Mouse (Mus musculus): ENCODE measurements around the gene Ppih. TPM values are rescaled to one million over a fixed set of nuclear protein-coding genes. Genes with fewer than 3 reads are reported as not detected.

Ppih gene
- polyA plus RNA-seq, 1 experiment from 2014 or later = 42.4 TPM

DNA sequence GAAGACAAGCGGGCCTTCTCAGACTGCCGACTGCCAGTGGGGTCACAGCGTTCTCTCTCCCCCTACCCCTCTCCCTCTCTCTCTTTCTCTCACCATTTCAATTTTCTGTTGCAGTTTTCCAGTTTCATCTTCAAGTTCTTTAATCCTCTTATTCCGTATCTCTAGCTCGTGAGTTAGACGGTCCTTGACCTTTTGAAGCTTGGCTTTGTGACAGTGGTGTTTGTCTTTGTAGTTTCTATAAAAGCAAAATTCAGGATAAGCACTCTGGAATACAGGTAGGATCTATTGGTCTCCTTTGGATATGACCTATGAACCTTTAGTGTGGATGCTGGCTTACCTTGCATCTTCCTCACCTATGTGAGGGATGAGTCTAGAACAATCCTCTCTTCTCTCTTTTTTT is 13.1 kb upstream of the Ppih start:
- H3K4me2 ChIP-seq (ENCODE audit: low read length) = no peak overlapping the region
- no peaks in the 10 kb centered on the region for H3K9me3 ChIP-seq (ENCODE audit: control insufficient read depth, low read length)
- no peaks in the 10 kb centered on the region for H3K27me3 ChIP-seq (replicated peaks; ENCODE audit: control insufficient read depth, insufficient read depth, low read length)
- H3K36me3 ChIP-seq (ENCODE audit: control insufficient read depth, insufficient read depth, low read length) = no peaks in the 10 kb centered on the region
- no peak overlapping the region for H3K27ac ChIP-seq (ENCODE audit: low read depth, low read length)
- H3K9ac ChIP-seq (ENCODE audit: low read depth, low read length) = no peak overlapping the region
- no peak overlapping the region for H3K4me3 ChIP-seq (ENCODE audit: low read length)
- H3K4me1 ChIP-seq (ENCODE audit: control insufficient read depth, insufficient read depth, low read depth, low read length) = peaks cover 1% of the 10 kb centered on the region
- no peak for ATAC-seq
- 91% methylated on average over 6 of the region's 6 CpGs for WGBS

GRCm38 (mm10) chr4:119320896-119321550 is 677 bp upstream of the Ppih start:
- Histone ChIP-seq H3K36me3 (ENCODE audit: control insufficient read depth, insufficient read depth, low read length) (peaks cover 8% of the 10 kb centered on the region), H3K9ac (ENCODE audit: low read depth, low read length) (peak overlapping the region; percentile 73), H3K4me3 (ENCODE audit: low read length) (peak overlapping the region; percentile 73), H3K4me2 (ENCODE audit: low read length) (peak overlapping the region; percentile 99), H3K27me3 (replicated peaks; ENCODE audit: control insufficient read depth, insufficient read depth, low read length) (no peaks in the 10 kb centered on the region), H3K4me1 (ENCODE audit: control insufficient read depth, insufficient read depth, low read depth, low read length) (peaks cover 11% of the 10 kb centered on the region), H3K9me3 (ENCODE audit: control insufficient read depth, low read length) (no peaks in the 10 kb centered on the region), H3K27ac (ENCODE audit: low read depth, low read length) (peak overlapping the region; percentile 89)
- peak; percentile 70 for ATAC-seq
- 24% methylated on average over 10 of the region's 10 CpGs for WGBS

DNA sequence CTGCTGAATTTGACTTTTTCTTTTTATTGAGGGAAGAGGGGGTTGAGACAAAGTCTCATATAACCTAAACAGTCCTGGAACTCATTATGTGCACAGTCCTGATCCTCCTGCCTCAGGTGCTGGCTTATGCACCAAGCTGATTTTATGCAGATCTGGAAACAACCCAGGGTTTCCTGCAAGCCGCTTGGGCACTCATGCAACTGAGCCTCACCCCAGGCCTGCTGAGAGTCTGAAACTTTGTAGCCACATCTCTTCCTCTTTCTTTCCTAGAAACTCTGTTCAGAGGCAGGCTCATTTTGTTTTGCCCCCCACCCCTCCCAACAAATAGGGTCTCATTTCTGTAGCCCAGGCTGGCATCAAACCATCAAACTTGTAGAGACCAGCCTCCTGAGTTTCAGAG is 6.6 kb downstream of the Ppih start:
- peaks cover 18% of the 10 kb centered on the region for H3K36me3 ChIP-seq (ENCODE audit: control insufficient read depth, insufficient read depth, low read length)
- no peak for ATAC-seq
- H3K4me2 ChIP-seq (ENCODE audit: low read length) = no peak overlapping the region
- H3K9ac ChIP-seq (ENCODE audit: low read depth, low read length) = no peak overlapping the region
- no peaks in the 10 kb centered on the region for H3K27me3 ChIP-seq (replicated peaks; ENCODE audit: control insufficient read depth, insufficient read depth, low read length)
- H3K27ac ChIP-seq (ENCODE audit: low read depth, low read length) = no peak overlapping the region
- H3K9me3 ChIP-seq (ENCODE audit: control insufficient read depth, low read length) = no peaks in the 10 kb centered on the region
- H3K4me1 ChIP-seq (ENCODE audit: control insufficient read depth, insufficient read depth, low read depth, low read length) = no peaks in the 10 kb centered on the region
- 86% methylated on average over 1 of the region's 1 CpGs for WGBS
- no peak overlapping the region for H3K4me3 ChIP-seq (ENCODE audit: low read length)

DNA sequence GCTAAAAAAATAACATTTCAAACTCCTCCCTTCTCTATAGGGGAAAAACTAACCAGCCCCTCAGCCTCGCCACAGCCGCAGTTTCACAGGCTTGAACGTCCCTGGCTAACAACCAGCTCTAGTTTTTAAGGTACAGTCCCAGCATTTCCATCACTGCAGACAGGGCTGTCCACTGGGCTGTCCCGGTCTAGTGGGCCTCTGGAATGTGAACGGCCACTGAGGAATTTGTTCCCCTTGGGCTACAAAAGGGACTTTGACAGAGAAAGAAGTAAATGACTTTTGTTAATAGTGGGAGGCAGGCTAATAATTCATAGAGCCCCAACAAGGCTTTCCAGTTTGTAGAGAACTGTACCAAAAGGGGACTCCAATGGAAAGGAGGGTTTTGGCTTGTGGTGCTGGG is 14.9 kb downstream of the Ppih start:
- Histone ChIP-seq H3K4me2 (ENCODE audit: low read length) (no peak overlapping the region), H3K4me3 (ENCODE audit: low read length) (no peak overlapping the region), H3K27ac (ENCODE audit: low read depth, low read length) (no peak overlapping the region), H3K27me3 (replicated peaks; ENCODE audit: control insufficient read depth, insufficient read depth, low read length) (no peaks in the 10 kb centered on the region), H3K36me3 (ENCODE audit: control insufficient read depth, insufficient read depth, low read length) (peaks cover 4% of the 10 kb centered on the region; the same call in 1 of the 2 replicates), H3K9ac (ENCODE audit: low read depth, low read length) (no peak overlapping the region), H3K9me3 (ENCODE audit: control insufficient read depth, low read length) (no peaks in the 10 kb centered on the region), H3K4me1 (ENCODE audit: control insufficient read depth, insufficient read depth, low read depth, low read length) (no peaks in the 10 kb centered on the region)
- ATAC-seq = no peak
- 71% methylated on average over 5 of the region's 5 CpGs for WGBS

DNA sequence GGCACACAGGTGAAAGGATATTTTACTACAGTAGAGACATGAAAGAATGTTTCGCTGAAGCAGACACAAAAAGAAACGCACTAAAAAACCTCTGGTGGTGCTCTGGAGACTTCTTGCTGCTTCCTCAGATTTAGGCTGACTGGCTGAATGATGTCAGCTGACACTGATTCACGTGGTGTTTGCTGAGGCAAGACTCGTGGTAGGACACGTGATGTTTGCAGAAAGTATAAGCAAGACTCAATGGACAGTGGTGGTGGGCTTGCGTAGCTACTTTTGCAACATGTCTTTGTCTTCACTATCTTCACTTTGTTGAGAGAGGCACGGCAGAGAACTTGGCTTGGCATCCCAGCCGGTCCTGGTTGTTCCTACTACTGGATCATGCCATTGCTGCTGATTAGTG is 17.1 kb downstream of the Ppih start:
- no peak overlapping the region for H3K9ac ChIP-seq (ENCODE audit: low read depth, low read length)
- no peak overlapping the region for H3K4me3 ChIP-seq (ENCODE audit: low read length)
- ATAC-seq = no peak
- H3K9me3 ChIP-seq (ENCODE audit: control insufficient read depth, low read length) = no peaks in the 10 kb centered on the region
- no peak overlapping the region for H3K4me2 ChIP-seq (ENCODE audit: low read length)
- no peaks in the 10 kb centered on the region for H3K4me1 ChIP-seq (ENCODE audit: control insufficient read depth, insufficient read depth, low read depth, low read length)
- no peaks in the 10 kb centered on the region for H3K27me3 ChIP-seq (replicated peaks; ENCODE audit: control insufficient read depth, insufficient read depth, low read length)
- 0 out of 2 replicates have a peak, but pooled peaks cover 4% of the 10 kb centered on the region for H3K36me3 ChIP-seq (ENCODE audit: control insufficient read depth, insufficient read depth, low read length)
- no peak overlapping the region for H3K27ac ChIP-seq (ENCODE audit: low read depth, low read length)
- WGBS = 96% methylated on average over 8 of the region's 8 CpGs

GRCm38 (mm10) chr4:119301777-119302176 is 18.6 kb downstream of the Ppih start:
- no peak for ATAC-seq
- no peak overlapping the region for H3K4me3 ChIP-seq (ENCODE audit: low read length)
- no peaks in the 10 kb centered on the region for H3K9me3 ChIP-seq (ENCODE audit: control insufficient read depth, low read length)

GRCm38 (mm10) chr4:119300761-119301160 is 19.6 kb downstream of the Ppih start:
- Histone ChIP-seq H3K4me3 (ENCODE audit: low read length) (no peak overlapping the region), H3K4me2 (ENCODE audit: low read length) (no peak overlapping the region), H3K9ac (ENCODE audit: low read depth, low read length) (no peak overlapping the region), H3K9me3 (ENCODE audit: control insufficient read depth, low read length) (no peaks in the 10 kb centered on the region), H3K27me3 (replicated peaks; ENCODE audit: control insufficient read depth, insufficient read depth, low read length) (no peaks in the 10 kb centered on the region), H3K36me3 (ENCODE audit: control insufficient read depth, insufficient read depth, low read length) (no peaks in the 10 kb centered on the region), H3K27ac (ENCODE audit: low read depth, low read length) (no peak overlapping the region), H3K4me1 (ENCODE audit: control insufficient read depth, insufficient read depth, low read depth, low read length) (no peaks in the 10 kb centered on the region; the same call in 1 of the 2 replicates)
- 95% methylated on average over 3 of the region's 3 CpGs for WGBS
- no peak for ATAC-seq

More at GRCm38 (mm10) chr4:119301777-119302176, 18.6 kb downstream of the Ppih start:
- no peak overlapping the region for H3K4me2 ChIP-seq (ENCODE audit: low read length)
- H3K27me3 ChIP-seq (replicated peaks; ENCODE audit: control insufficient read depth, insufficient read depth, low read length) = no peaks in the 10 kb centered on the region
- H3K27ac ChIP-seq (ENCODE audit: low read depth, low read length) = no peak overlapping the region
- H3K4me1 ChIP-seq (ENCODE audit: control insufficient read depth, insufficient read depth, low read depth, low read length) = no peaks in the 10 kb centered on the region
- H3K36me3 ChIP-seq (ENCODE audit: control insufficient read depth, insufficient read depth, low read length) = no peaks in the 10 kb centered on the region
- H3K9ac ChIP-seq (ENCODE audit: low read depth, low read length) = no peak overlapping the region
- WGBS = 85% methylated on average over 3 of the region's 3 CpGs

DNA sequence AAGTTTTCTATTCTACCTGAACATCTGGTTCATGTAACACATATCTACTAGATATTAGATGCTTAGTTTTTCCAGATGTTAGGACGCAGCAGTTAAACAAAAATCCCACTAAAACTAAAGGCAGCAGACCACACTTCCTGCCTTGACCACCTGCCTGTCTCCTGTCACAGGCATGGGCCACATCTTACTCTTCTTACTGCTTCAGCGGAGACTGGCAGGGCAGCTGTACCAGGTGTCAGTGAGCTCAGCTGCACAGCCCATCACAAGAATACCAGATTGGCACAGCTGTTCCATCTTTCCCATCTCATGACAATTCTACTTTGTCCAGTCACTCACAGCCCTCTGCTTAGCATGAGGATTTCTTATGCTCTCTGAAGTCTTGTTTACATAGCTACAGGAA is 23.0 kb downstream of the Ppih start:
- peaks cover 5% of the 10 kb centered on the region for H3K4me1 ChIP-seq (ENCODE audit: control insufficient read depth, insufficient read depth, low read depth, low read length)
- H3K27me3 ChIP-seq (replicated peaks; ENCODE audit: control insufficient read depth, insufficient read depth, low read length) = no peaks in the 10 kb centered on the region
- no peak overlapping the region for H3K27ac ChIP-seq (ENCODE audit: low read depth, low read length)
- H3K9ac ChIP-seq (ENCODE audit: low read depth, low read length) = no peak overlapping the region
- no peak for ATAC-seq
- no peaks in the 10 kb centered on the region for H3K9me3 ChIP-seq (ENCODE audit: control insufficient read depth, low read length)
- H3K4me2 ChIP-seq (ENCODE audit: low read length) = no peak overlapping the region
- H3K36me3 ChIP-seq (ENCODE audit: control insufficient read depth, insufficient read depth, low read length) = no peaks in the 10 kb centered on the region
- H3K4me3 ChIP-seq (ENCODE audit: low read length) = no peak overlapping the region
- WGBS = 80% methylated on average over 2 of the region's 2 CpGs

- Histone ChIP-seq H3K36me3 (ENCODE audit: control insufficient read depth, insufficient read depth, low read length) (no peaks in the 10 kb centered on the region), H3K27me3 (replicated peaks; ENCODE audit: control insufficient read depth, insufficient read depth, low read length) (no peaks in the 10 kb centered on the region), H3K4me3 (ENCODE audit: low read length) (peak overlapping the region; percentile 83), H3K9ac (ENCODE audit: low read depth, low read length) (peak overlapping the region; percentile 90), H3K4me2 (ENCODE audit: low read length) (peak overlapping the region; percentile 83), H3K9me3 (ENCODE audit: control insufficient read depth, low read length) (no peaks in the 10 kb centered on the region), H3K4me1 (ENCODE audit: control insufficient read depth, insufficient read depth, low read depth, low read length) (peaks cover 23% of the 10 kb centered on the region), H3K27ac (ENCODE audit: low read depth, low read length) (peak overlapping the region; percentile 98)
- 8% methylated on average over 6 of the region's 6 CpGs for WGBS
- ATAC-seq = no peak
These were observed 25.3 kb downstream of the Ppih start for GRCm38 (mm10) chr4:119295134-119295453.

All from hindbrain, embryonic 16.5 days (tissue).